Mouse (Mus musculus) liver, adult 2 months (tissue): Measurements from ENCODE around the gene Igfn1.

Experiments
- CTCF ChIP-seq: fragments of 200-500 bp; IDR thresholded peaks from 2 replicates; pipeline ENCODE4 v1.5.1; 2011; ENCODE audit warnings: low read depth, low read length, control low read depth
- POLR2A ChIP-seq: fragments of 200-500 bp; IDR thresholded peaks from 2 replicates; pipeline ENCODE4 v1.6.1; 2011; ENCODE audit warnings: low read length, control low read depth; ENCODE audit not compliant: insufficient read depth; ENCODE audit errors: extremely low read depth

GRCm38 (mm10) chr1:135906736-135907135 is 99.4 kb downstream of the Igfn1 start:
- TF ChIP-seq POLR2A (no peak), CTCF (no peak)
